Mouse (Mus musculus) thymus, postnatal 0 days (tissue): ENCODE results near the gene Spaar. TPM values are rescaled to one million over a fixed set of nuclear protein-coding genes. Genes with fewer than 3 reads are reported as not detected.

ENCODE experiments used
- DNase-seq: peaks from one replicate; pipeline ENCODE4 v3.0.0-alpha.2; 2015; ENCODE audit warnings: low spot score
- polyA plus RNA-seq: library from polyadenylated mRNA; unstranded; fragments of >200 nt; fragmentation: Nextera tagmentation; extraction: Ambion mirVana; gene quantifications from 2 replicates; pipeline ENCODE4 v1.2.1, GENCODE M21; 2015

The Spaar gene
- polyA plus RNA-seq, 1 experiment from 2014 or later = 0.43 TPM

GRCm38 (mm10) chr4:43727718-43728575, 1.9 kb upstream of the Spaar start:
- DNase-seq = no peak

GRCm38 (mm10) chr4:43728576-43728954, 1.3 kb upstream of the Spaar start:
- DNase-seq = no peak

GRCm38 (mm10) chr4:43729126-43729525, 708 bp upstream of the Spaar start:
- no peak for DNase-seq

DNA sequence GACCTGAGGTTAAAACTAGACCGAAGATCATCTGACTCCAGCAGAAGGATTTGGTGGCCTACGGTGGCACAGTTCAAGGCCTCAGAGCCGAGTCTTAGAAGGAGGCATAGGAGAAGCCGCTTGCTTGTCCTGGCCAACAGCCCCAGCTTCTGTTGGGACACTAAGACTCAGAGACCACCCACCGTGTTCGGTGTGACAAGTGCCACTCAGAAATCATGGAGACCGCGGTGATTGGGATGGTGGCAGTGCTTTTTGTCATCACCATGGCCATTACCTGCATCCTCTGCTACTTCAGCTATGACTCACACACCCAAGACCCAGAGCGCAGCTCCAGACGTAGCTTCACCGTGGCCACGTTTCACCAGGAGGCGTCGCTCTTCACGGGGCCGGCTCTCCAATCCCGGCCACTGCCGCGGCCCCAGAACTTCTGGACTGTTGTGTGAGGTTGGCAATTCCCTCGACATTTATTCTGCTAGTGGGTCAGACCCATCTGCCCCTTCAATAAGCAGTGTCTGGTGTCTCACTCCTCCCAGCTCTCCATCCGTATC, 990 bp downstream of the Spaar start:
- DNase-seq = no peak

- DNase-seq = no peak
These were observed 2.3 kb downstream of the Spaar start for GRCm38 (mm10) chr4:43732171-43732570.

GRCm38 (mm10) chr4:43733186-43733585, 3.4 kb downstream of the Spaar start:
- no peak for DNase-seq

DNA sequence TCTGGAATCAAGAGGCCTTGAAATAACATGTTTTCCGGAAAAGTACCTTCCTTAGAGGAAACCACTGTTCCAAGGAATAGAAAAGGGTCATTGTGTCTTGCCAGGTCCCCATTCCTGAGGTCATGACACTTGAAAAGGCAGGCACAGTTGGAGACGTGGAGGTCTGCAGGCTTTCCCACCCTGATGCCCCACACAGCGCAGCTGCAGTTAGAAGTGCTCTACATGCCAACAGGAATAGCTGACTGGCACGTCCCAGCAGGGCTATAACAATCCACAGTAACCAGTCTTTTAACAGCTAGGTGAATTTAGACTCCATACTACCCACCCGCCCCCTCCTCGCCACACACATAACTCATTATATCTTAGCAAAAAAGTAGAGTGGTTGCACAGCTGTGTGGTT, 7.3 kb downstream of the Spaar start:
- DNase-seq = no peak

GRCm38 (mm10) chr4:43738989-43739674, 9.3 kb downstream of the Spaar start:
- DNase-seq = no peak

- DNase-seq = no peak
These were observed 11.7 kb downstream of the Spaar start for GRCm38 (mm10) chr4:43741526-43741925.

DNA sequence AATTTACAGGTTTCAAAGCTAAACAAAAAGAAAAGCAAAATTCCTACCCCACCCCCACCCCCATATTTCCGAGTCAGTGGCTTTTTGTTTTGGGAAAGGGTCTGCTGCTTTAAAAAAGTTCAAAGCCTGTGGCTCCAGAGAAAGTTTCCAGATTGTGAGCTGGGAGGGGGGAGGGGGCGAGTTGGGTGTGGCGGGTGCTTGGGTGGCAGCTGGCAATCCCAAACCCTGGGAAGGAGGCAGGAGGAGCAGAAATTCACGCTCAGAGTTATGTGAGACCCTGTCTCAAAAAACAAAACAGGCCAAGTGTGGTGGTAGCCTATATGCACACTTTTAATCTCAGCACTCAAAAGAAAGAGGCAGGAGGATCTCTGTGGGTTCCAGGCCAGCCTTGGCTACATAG, 12.8 kb downstream of the Spaar start:
- no peak for DNase-seq

DNA sequence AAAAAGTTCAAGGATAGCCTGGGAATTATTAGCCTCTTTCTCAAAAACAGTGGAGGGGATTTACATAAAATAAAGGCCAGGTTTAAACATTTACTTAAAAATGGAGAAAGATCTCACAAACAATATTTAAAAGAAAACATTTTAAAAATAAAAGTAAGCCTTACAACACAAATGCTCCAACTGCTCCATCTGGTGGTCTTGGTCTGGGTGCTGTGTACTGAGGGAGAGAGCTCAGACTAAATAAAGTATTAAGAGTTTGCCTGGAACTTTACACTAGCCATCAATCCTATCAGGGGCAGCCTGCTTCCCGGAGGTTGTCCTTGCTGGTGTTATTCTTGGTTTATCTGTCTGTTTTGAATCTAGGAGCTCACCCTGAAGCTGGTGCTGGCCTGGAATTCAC, 13.3 kb downstream of the Spaar start:
- no peak for DNase-seq

DNA sequence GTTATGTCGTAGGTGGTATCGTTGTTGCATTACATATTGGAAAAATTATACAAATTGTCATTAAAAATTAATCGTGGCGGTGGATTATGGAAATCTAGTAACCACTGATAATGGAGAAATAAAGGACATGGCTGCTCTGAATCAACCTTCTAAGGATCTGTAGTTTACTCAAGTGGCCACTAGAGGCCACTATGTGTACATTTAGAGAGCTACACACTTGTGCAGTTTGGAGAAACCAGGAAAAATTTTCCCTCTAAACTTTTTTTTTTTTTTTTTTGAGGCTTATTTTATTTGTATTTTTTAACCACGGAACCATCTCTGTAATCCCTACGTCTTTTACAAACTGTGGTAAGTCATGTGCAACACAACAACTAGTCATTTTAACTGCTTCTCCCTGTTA, 15.4 kb downstream of the Spaar start:
- peak; percentile 10 for DNase-seq

GRCm38 (mm10) chr4:43757213-43757612, 27.4 kb downstream of the Spaar start:
- DNase-seq = no peak

- no peak for DNase-seq
These were observed 30.0 kb downstream of the Spaar start for GRCm38 (mm10) chr4:43759571-43760418.

- peak; percentile 7 for DNase-seq
These were observed 30.6 kb downstream of the Spaar start for GRCm38 (mm10) chr4:43760460-43760859.

DNA sequence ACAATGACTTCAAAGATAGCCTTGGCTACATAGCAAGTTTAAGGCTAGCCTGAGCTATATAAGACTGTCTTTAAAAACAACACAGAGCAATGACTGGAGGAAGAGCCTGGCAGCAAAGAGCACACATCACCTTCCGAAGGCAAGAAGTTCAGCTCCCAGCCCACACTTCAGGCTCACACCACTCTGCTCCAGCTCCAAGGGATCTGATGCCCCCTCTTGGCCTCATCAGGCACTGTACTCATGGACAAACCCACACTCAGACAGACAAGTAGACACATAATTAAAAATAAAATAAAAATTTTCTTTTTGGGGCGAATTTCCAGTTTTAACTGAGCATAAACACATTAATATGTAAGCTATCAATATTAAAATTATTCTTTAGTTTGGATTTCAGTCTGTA, 31.5 kb downstream of the Spaar start:
- DNase-seq = no peak

DNA sequence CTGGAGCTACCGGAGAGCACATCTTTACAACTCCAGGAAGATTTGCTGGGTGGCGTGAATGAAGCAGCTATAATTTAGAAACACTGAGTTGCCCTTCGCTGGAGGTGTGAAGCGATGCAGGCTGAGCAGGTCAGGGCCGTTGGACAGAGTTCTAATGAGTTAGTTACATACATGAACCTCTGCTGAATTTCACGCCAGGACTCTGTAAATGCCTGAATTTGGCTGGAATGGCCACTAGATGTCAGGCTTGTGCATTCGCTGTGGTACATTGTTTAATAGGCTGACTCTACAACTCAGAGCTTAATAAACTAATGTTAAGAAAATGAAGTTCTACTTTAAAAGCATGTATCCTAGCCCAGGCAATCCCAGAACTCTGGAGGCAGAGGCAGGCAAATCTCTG, 33.6 kb downstream of the Spaar start:
- DNase-seq = peak; percentile 49

DNA sequence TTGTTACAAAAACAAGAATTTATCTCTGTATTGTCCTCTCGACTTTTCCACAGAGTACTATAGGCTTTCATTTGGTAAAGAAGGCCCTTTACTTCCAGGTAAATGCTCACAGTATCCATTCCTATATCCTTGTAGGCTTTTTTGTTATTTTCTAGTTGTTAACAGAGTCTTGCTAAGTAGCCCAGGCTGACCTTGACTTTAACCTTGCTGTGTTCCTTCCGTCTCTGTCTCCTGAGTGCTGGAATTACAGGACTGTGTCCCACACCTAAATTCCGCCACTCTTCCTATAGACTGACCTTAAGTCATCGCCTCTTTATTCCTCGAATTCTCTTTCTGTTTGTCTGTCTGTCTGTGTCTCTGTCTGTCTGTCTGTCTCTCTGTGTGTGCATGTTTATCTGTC, 38.5 kb downstream of the Spaar start:
- no peak for DNase-seq

DNA sequence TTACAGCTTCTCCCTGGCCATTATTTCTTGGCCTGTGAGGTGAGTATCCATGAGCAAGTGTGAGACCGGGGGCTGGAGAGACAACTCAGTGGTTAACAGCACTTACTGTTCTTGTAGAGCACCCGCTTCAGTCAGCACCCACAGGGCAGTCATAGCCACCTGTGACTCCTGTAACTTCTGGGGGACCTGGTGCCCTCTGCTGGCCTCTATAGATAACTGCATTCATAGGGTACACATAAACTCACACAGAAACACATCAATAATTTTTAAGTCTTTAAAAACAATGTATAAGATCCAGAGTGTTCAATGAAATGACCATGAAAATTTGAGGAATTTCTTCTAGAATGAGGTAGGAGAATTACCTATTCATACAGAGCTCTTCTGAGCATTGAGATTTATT, 39.5 kb downstream of the Spaar start:
- no peak for DNase-seq

DNA sequence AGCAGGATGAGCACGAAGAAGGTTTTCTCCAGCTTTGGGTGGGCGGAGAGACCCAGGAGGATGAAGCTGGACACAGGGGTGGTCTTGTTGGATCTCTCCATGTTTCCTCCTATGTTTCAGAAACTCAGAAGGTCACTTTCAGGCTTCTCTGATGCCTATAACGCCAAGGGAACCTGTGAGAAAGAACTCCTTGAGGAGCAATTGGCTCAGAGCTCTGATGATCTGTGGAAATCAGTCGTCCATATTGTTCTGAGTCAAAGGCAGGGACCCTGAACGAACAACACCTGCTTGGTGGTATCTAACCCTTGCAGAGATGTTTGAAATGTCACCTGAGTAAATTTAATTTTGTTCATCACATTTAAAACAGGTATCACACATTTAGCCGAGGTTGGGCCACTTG, 41.1 kb downstream of the Spaar start, which contains the start of gene Olfr159:
Gene Olfr159 (minus strand): TSS at position 101 of the 400 bp plus-strand sequence.
- DNase-seq = no peak

- DNase-seq = no peak
These were observed 41.8 kb downstream of the Spaar start for GRCm38 (mm10) chr4:43771626-43772025.

GRCm38 (mm10) chr4:43772304-43772703, 42.5 kb downstream of the Spaar start:
- no peak for DNase-seq
